Mouse (Mus musculus) spleen, adult 2 months (tissue): ENCODE measurements at regions not wholly inside any gene's neighbourhood (a gene's known extent, or its start where the extent isn't known, plus 50 kb on each side); places are given as distances from the start of the nearest gene placed in this dataset.

Experiments used
- DNase-seq, 2 experiments: peaks; one replicate each; pipeline versions ENCODE4 v3.0.0 to v3.0.0-alpha.2; 2012 to 2021; ENCODE audit warnings: low spot score in 2 of 2, low read depth in 1 of 2
- H3K27ac ChIP-seq: fragments of 200-500 bp; 2 replicates; pipeline ENCODE4 v1.5.1; 2012; ENCODE audit warnings: low read length, inconsistent platforms; ENCODE audit not compliant: insufficient read depth
- H3K27me3 ChIP-seq: fragments of 200-500 bp; 2 replicates; pipeline ENCODE4 v1.6.1; 2012; ENCODE audit warnings: mild to moderate bottlenecking, moderate library complexity, low read length, inconsistent platforms; ENCODE audit not compliant: control insufficient read depth, insufficient read depth
- H3K36me3 ChIP-seq: fragments of 200-500 bp; 2 replicates; pipeline ENCODE4 v1.6.1; 2012; ENCODE audit warnings: mild to moderate bottlenecking, low read length, inconsistent platforms; ENCODE audit not compliant: control insufficient read depth, insufficient read depth
- H3K4me1 ChIP-seq: fragments of 200-500 bp; 2 replicates; pipeline ENCODE4 v1.6.1; 2011; ENCODE audit warnings: inconsistent platforms; ENCODE audit not compliant: control insufficient read depth, insufficient read depth, insufficient read length
- H3K4me3 ChIP-seq: fragments of 200-500 bp; 2 replicates; pipeline ENCODE4 v1.5.1; 2011; ENCODE audit warnings: mild to moderate bottlenecking, inconsistent platforms; ENCODE audit not compliant: insufficient read depth, insufficient read length; ENCODE audit errors: extremely low read depth
- CTCF ChIP-seq: fragments of 200-500 bp; IDR thresholded peaks from 2 replicates; pipeline ENCODE4 v1.5.1; 2011; ENCODE audit warnings: mild to moderate bottlenecking, inconsistent platforms; ENCODE audit not compliant: insufficient read depth, insufficient read length, insufficient replicate concordance; ENCODE audit errors: extremely low read depth
- POLR2A ChIP-seq: fragments of 200-500 bp; IDR thresholded peaks from 2 replicates; pipeline ENCODE4 v1.6.1; 2011; ENCODE audit warnings: low read depth, low read length, inconsistent platforms
- WGBS: fragments of 180-500 bp; shearing (Covaris S2); methylation state at CpG from one replicate; pipeline ENCODE4 v1.1.7; 2018; 5-methylcytosine and 5-hydroxymethylcytosine counted together

DNA sequence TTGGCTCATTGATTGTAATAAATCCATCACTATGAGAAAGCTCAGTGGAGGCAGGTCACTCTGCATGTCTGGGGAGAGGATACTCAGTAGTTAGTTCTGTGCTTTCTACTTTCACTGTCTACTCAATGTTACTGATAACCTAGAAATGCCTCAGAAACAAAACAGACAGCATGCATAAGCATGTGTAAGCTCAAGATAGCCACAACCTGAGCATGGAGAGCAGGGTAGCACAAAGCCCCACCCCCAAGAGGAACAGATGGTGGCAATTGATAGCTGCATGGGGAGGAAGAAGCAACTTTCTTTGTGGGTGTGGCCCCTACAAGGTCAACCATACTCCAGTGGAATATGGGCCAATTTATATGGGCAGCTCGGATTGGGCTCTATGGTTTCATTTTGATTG is 711.9 kb downstream of the Pdcd6ip start:
- no peak for DNase-seq
- no peak overlapping the region for H3K4me3 ChIP-seq
- 72% methylated on average over 1 of the region's 1 CpGs for WGBS
- no peaks in the 10 kb centered on the region for H3K36me3 ChIP-seq
- H3K4me1 ChIP-seq, result no peaks in the 10 kb centered on the region
- no peaks in the 10 kb centered on the region for H3K27me3 ChIP-seq
- no peak overlapping the region for H3K27ac ChIP-seq
- TF ChIP-seq POLR2A (no peak), CTCF (no peak)

DNA sequence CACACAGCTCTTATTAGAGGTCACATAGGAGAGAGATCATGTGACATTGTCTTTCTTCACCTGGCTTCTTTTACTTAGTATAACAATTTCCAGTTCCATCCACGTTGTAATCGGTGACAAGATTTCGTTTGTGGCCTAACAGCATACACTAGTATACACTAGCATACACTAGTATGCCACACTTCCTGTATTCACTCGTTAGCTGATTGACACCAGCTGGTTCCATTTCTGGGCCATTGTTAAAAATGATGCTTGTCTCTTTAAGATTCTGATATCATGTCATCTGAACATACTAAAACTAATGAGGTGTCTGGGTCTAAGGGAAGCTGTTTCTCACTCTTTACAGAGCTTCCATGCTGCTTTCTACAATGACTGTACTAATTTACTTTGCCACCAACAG is 713.3 kb downstream of the Pdcd6ip start:
- whole genome bisulfite sequencing, result 79% methylated on average over 4 of the region's 4 CpGs
- no peak for DNase-seq

DNA sequence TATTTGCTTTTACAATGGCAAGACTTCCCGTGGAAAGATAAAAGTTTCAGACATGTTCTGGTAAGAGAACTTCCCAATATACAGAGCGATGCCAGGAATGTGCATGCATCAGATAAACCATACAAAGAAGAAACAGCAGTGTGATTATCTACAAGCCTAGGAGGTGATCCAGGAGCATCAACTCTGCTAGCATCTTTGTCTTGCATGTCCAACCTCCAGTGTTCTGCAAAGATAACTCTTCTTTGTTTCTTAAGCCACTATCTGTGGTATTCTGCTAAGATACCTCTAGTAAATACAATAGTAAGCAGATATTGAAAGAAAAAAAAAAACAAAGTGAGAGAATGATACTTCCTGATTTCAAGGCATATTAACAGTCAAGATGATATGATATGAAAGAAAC is 714.4 kb downstream of the Pdcd6ip start:
- Histone ChIP-seq H3K27me3 (no peaks in the 10 kb centered on the region), H3K4me1 (no peaks in the 10 kb centered on the region), H3K27ac (no peak overlapping the region), H3K36me3 (no peaks in the 10 kb centered on the region), H3K4me3 (no peak overlapping the region)
- no peak for TF ChIP-seq CTCF
- no peak for TF ChIP-seq POLR2A
- WGBS, result 78% methylated on average over 2 of the region's 2 CpGs
- DNase-seq, result no peak

More for the DNA sequence above, 713.3 kb downstream of the Pdcd6ip start:
- H3K36me3 ChIP-seq, result no peaks in the 10 kb centered on the region
- H3K27me3 ChIP-seq, result no peaks in the 10 kb centered on the region
- no peak overlapping the region for H3K27ac ChIP-seq
- no peak for TF ChIP-seq CTCF
- no peak for TF ChIP-seq POLR2A
- H3K4me1 ChIP-seq, result no peaks in the 10 kb centered on the region
- no peak overlapping the region for H3K4me3 ChIP-seq

GRCm38 (mm10) chr9:112992937-112993336 is 715.1 kb downstream of the Pdcd6ip start:
- Histone ChIP-seq H3K4me3 (no peak overlapping the region), H3K4me1 (no peaks in the 10 kb centered on the region), H3K27ac (no peak overlapping the region), H3K27me3 (no peaks in the 10 kb centered on the region), H3K36me3 (no peaks in the 10 kb centered on the region)
- DNase-seq, result no peak
- WGBS, result 17% methylated on average over 3 of the region's 3 CpGs
- TF ChIP-seq CTCF, result no peak
- TF ChIP-seq POLR2A, result no peak

- TF ChIP-seq POLR2A (no peak), CTCF (no peak)
- no peak overlapping the region for H3K27ac ChIP-seq
- H3K4me1 ChIP-seq, result no peaks in the 10 kb centered on the region
- no peaks in the 10 kb centered on the region for H3K27me3 ChIP-seq
- no peak overlapping the region for H3K4me3 ChIP-seq
- no peaks in the 10 kb centered on the region for H3K36me3 ChIP-seq
- 90% methylated on average over 6 of the region's 6 CpGs for WGBS
- DNase-seq, result no peak
Observed at GRCm38 (mm10) chr9:112983353-112983752, 724.7 kb downstream of the Pdcd6ip start.

- Histone ChIP-seq H3K27me3 (no peaks in the 10 kb centered on the region), H3K27ac (no peak overlapping the region), H3K36me3 (no peaks in the 10 kb centered on the region), H3K4me1 (no peaks in the 10 kb centered on the region), H3K4me3 (no peak overlapping the region)
- TF ChIP-seq CTCF, result no peak
- no peak for TF ChIP-seq POLR2A
- no peak for DNase-seq
- 66% methylated on average over 1 of the region's 1 CpGs for WGBS
Observed at GRCm38 (mm10) chr9:112951567-112951966, 715.8 kb upstream of the Arpp21 start.

DNA sequence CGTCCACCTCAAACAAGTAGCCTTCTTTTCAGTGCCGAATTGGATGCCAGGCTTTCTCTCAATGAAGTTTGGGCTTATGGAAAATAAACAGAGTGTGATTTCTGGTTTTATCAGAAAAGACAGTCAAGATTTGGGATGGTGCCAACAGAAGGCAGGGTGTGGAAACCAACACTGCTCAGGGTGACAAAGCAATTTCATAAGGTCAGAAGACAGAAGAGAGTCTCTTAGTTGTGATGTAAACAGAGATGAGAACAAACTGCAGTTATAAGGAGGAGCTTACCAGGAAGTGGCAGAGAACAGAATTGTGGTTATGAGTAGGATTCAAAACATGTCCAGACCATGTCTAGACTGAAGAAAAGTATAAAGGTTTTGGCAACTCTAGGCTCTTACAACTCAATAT is 714.3 kb upstream of the Arpp21 start:
- no peak for DNase-seq
- no peaks in the 10 kb centered on the region for H3K27me3 ChIP-seq
- TF ChIP-seq CTCF (no peak), POLR2A (no peak)
- H3K4me1 ChIP-seq, result no peaks in the 10 kb centered on the region
- WGBS, result 68% methylated on average over 2 of the region's 2 CpGs
- no peak overlapping the region for H3K27ac ChIP-seq
- H3K4me3 ChIP-seq, result no peak overlapping the region
- H3K36me3 ChIP-seq, result no peaks in the 10 kb centered on the region
